Mouse (Mus musculus) lung, adult 2 months (tissue): Measurements from ENCODE around the gene Plrg1.

ENCODE experiments used
- CTCF ChIP-seq: fragments of 200-500 bp; IDR thresholded peaks from 2 replicates; pipeline ENCODE4 v1.5.1; 2011; ENCODE audit warnings: mild to moderate bottlenecking, low read length, control low read depth; ENCODE audit not compliant: insufficient read depth
- POLR2A ChIP-seq: fragments of 200-500 bp; IDR thresholded peaks from 2 replicates; pipeline ENCODE4 v1.6.1; 2011; ENCODE audit warnings: low read depth, mild to moderate bottlenecking, control low read depth, low read length, borderline replicate concordance; ENCODE audit errors: extremely low read depth

DNA sequence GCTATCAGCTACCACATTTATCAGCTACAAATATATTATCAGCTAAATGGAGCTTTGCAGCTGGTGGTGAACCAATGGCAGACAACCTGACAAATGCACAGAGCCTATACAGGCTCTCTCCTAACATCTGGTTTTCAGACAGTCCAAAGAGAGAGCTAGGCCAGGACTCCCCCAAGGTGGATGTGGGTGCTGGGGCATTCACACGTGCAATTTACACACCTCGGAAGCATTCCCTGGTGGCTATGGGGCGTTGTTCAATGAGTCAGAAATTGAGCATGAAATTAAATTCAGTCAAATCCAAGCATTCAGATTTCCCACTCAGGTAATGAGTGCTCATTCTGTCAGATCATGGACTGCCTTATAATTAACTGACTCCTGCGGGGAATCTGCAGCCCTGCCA, 43.8 kb upstream of the Plrg1 start:
- TF ChIP-seq POLR2A = no peak
- no peak for TF ChIP-seq CTCF
